13 mouse cellular contexts compared by ENCODE assay signal in the genomic region with DNA sequence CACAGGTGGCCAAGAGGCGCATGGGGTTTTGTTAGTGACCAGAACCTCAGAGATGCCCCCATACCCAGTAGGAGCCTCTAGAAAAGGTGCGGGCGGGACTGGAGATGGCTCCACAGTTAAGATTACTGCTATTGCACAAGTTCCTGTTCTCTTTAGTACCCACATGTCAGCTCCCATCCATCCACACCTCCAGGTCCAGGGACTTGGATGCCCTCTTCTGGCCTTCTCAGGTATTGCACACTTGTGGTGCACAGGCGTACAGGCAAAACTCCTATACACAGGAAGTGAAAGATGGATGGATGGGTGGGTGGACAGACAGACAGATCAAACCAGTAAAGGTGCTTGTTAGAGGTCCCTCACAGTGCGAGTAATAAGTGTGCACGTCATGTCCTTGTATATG. TPM values are rescaled to one million over a fixed set of nuclear protein-coding genes. Genes with fewer than 3 reads are reported as not detected.
DNase-seq lines count a peak whose midpoint lies in the region; ATAC-seq and TF ChIP-seq lines count a peak whose summit lies in the region.
"Had no signal": no experiment of that assay in that cellular context is flagged by ENCODE, and none has a peak within 500 bp of the region (broad histone marks: within the 10 kb centered on the region; RNA-seq: fewer than 3 reads in every experiment).

No protein-coding gene starts in this region.

- H3K36me3 ChIP-seq in kidney, postnatal 0 days (ENCODE audit: insufficient read depth, low read length): peaks cover 83% of the 10 kb centered on the region
- H3K36me3 ChIP-seq in E14TG2a.4 (ENCODE audit: insufficient read depth, low read length): peaks cover 100% of the 10 kb centered on the region
- H3K36me3 ChIP-seq in liver, embryonic 14.5 days (replicated peaks; ENCODE audit: control insufficient read depth, insufficient read depth, low read depth): peaks cover 91% of the 10 kb centered on the region

- TF ChIP-seq CTCF in kidney, postnatal 0 days (IDR thresholded peaks at IDR 0.05; ENCODE audit: low read depth): peak; percentile 47
- TF ChIP-seq CTCF in E14TG2a.4 (conservative IDR thresholded peaks at IDR 0.05; ENCODE audit: low read length): peak; percentile 85
- peak; percentile 78 for TF ChIP-seq CTCF in liver, embryonic 14.5 days (IDR thresholded peaks at IDR 0.05; ENCODE audit: low read depth)
- no peak for TF ChIP-seq CTCF in lung, adult 2 months (IDR thresholded peaks at IDR 0.05; ENCODE audit: insufficient read depth, low read length)

- no peak for ATAC-seq in kidney, postnatal 0 days (replicated peaks; ENCODE audit: low FRiP score, low read depth)
- peak; percentile 17; the same call in 1 of the 2 replicates for ATAC-seq in liver, embryonic 14.5 days (ENCODE audit: insufficient read depth)
- ATAC-seq: forebrain, embryonic 13.5 days had no signal

- TF ChIP-seq EP300 in liver, embryonic 14.5 days (IDR thresholded peaks at IDR 0.05; ENCODE audit: low read depth): no peak

- H3K9ac ChIP-seq in kidney, postnatal 0 days (ENCODE audit: low read depth, low read length): no peak overlapping the region
- H3K9ac ChIP-seq in liver, embryonic 14.5 days (replicated peaks): no peak overlapping the region
- H3K9ac ChIP-seq: forebrain, embryonic 13.5 days had no signal

- WGBS in kidney, postnatal 0 days: 95% methylated on average over 6 of the region's 6 CpGs
- 94% methylated on average over 6 of the region's 6 CpGs for WGBS in liver, embryonic 14.5 days (ENCODE audit: insufficient replicate concordance)
- 96% methylated on average over 6 of the region's 6 CpGs for WGBS in lung, adult 2 months

- no peak overlapping the region for H3K4me2 ChIP-seq in kidney, postnatal 0 days (ENCODE audit: low read length)
- H3K4me2 ChIP-seq in liver, embryonic 14.5 days (ENCODE audit: low read depth): no peak overlapping the region
- H3K4me2 ChIP-seq: forebrain, embryonic 13.5 days had no signal

- TF ChIP-seq POLR2A in lung, adult 2 months (IDR thresholded peaks at IDR 0.05; ENCODE audit: borderline replicate concordance, extremely low read depth, low read depth, low read length): no peak

- no peaks in the 10 kb centered on the region for H3K27me3 ChIP-seq in kidney, postnatal 0 days (ENCODE audit: insufficient read depth, low read length)
- H3K27me3 ChIP-seq in E14TG2a.4 (ENCODE audit: insufficient read depth, low read length): no peaks in the 10 kb centered on the region
- H3K27me3 ChIP-seq in liver, embryonic 14.5 days (ENCODE audit: control insufficient read depth, insufficient read depth, low read length): no peaks in the 10 kb centered on the region
- H3K27me3 ChIP-seq: forebrain, embryonic 13.5 days had no signal

- H3K4me3 ChIP-seq in kidney, postnatal 0 days (replicated peaks; ENCODE audit: low read depth, low read length): no peak overlapping the region
- H3K4me3 ChIP-seq in E14TG2a.4 (replicated peaks; ENCODE audit: low read length): 0 out of 2 replicates have a peak overlapping the region, but pooled peaks have one; percentile 20
- no peak overlapping the region for H3K4me3 ChIP-seq in liver, embryonic 14.5 days (ENCODE audit: insufficient read depth in 1 of 2, low read depth in 2 of 2, low read length in 2 of 2)
- H3K4me3 ChIP-seq in lung, adult 2 months (replicated peaks; ENCODE audit: extremely low read depth, low read depth, low read length): no peak overlapping the region
- H3K4me3 ChIP-seq: forebrain, embryonic 13.5 days; heart, embryonic 10.5 days; myocyte had no signal

- DNase-seq in kidney, postnatal 0 days (ENCODE audit: low spot score): no peak
- no peak for DNase-seq in kidney, adult 11 months
- DNase-seq in 416B (ENCODE audit: low read depth): peak; percentile 66
- no peak for DNase-seq in liver, embryonic 14.5 days (ENCODE audit: low read depth in 3 of 3, low spot score in 3 of 3)
- DNase-seq in right cerebral cortex, postnatal 36 days (ENCODE audit: low spot score in 2 of 2): no peak
- no peak for DNase-seq in ovary, adult 18-20 months (ENCODE audit: low spot score)
- DNase-seq in lung, adult 2 months: no peak

- H3K4me1 ChIP-seq in kidney, postnatal 0 days (replicated peaks; ENCODE audit: insufficient read depth, low read length): no peaks in the 10 kb centered on the region
- peaks cover 63% of the 10 kb centered on the region for H3K4me1 ChIP-seq in E14TG2a.4 (replicated peaks; ENCODE audit: low read depth, low read length)
- no peaks in the 10 kb centered on the region for H3K4me1 ChIP-seq in liver, embryonic 14.5 days (replicated peaks; ENCODE audit: control insufficient read depth in 2 of 2, insufficient read depth in 2 of 2, low read length in 1 of 2)
- no peaks in the 10 kb centered on the region for H3K4me1 ChIP-seq in lung, adult 2 months (ENCODE audit: control insufficient read depth, insufficient read depth, low read length)
- H3K4me1 ChIP-seq: forebrain, embryonic 13.5 days; heart, embryonic 10.5 days had no signal

- H3K27ac ChIP-seq in kidney, postnatal 0 days: no peak overlapping the region
- H3K27ac ChIP-seq in liver, embryonic 14.5 days: no peak overlapping the region
- H3K27ac ChIP-seq: forebrain, embryonic 13.5 days; heart, embryonic 10.5 days had no signal

- H3K9me3 ChIP-seq in kidney, postnatal 0 days (replicated peaks; ENCODE audit: low read length): no peaks in the 10 kb centered on the region
- H3K9me3 ChIP-seq in E14TG2a.4 (ENCODE audit: low read length): no peaks in the 10 kb centered on the region
- H3K9me3 ChIP-seq in liver, embryonic 14.5 days (ENCODE audit: control insufficient read depth, low read length): no peaks in the 10 kb centered on the region
- H3K9me3 ChIP-seq: heart, embryonic 10.5 days had no signal

RNA-seq across cellular contexts. Expression of a gene that starts 23.3 kb away (rescaled TPM):
- polyA plus RNA-seq in kidney, postnatal 0 days (2015; fragmentation: Nextera tagmentation; extraction: Ambion mirVana): 107 and 127 TPM in 2 replicates
- 86.2 and 108 TPM in 2 replicates for polyA plus RNA-seq in liver, embryonic 14.5 days (2012; rRNA removed)
- 90.1 and 107 TPM in 2 replicates for polyA plus RNA-seq in liver, embryonic 14.5 days (2014; fragmentation: Nextera tagmentation; extraction: Ambion mirVana)
- 17.1 and 28.0 TPM in 2 replicates for polyA plus RNA-seq in lung, adult 2 months (2012; rRNA removed)

RNA-seq across cellular contexts. Expression of a gene that starts 34.8 kb away (rescaled TPM):
- 0.08 TPM in 1 of 2 replicates, not detected in the other for polyA plus RNA-seq in kidney, postnatal 0 days (2015; fragmentation: Nextera tagmentation; extraction: Ambion mirVana)
- polyA plus RNA-seq in liver, embryonic 14.5 days (2012; rRNA removed): not detected in 2 replicates
- polyA plus RNA-seq in liver, embryonic 14.5 days (2014; fragmentation: Nextera tagmentation; extraction: Ambion mirVana): not detected in 2 replicates
- 0.49 TPM in 1 of 2 replicates, not detected in the other for polyA plus RNA-seq in lung, adult 2 months (2012; rRNA removed)
- polyA plus RNA-seq: forebrain, embryonic 13.5 days; heart, embryonic 10.5 days; intestine, embryonic 14.5 days; lung, embryonic 16.5 days; myocyte had no signal

RNA-seq across cellular contexts. Expression of a gene that starts 43.0 kb away (rescaled TPM):
- 0.01 TPM in 1 of 2 replicates, not detected in the other for polyA plus RNA-seq in kidney, postnatal 0 days (2015; fragmentation: Nextera tagmentation; extraction: Ambion mirVana)
- 0.01 and 0.02 TPM in 2 replicates for polyA plus RNA-seq in liver, embryonic 14.5 days (2012; rRNA removed)
- polyA plus RNA-seq in liver, embryonic 14.5 days (2014; fragmentation: Nextera tagmentation; extraction: Ambion mirVana): 0.04 TPM in 1 of 2 replicates, not detected in the other
- polyA plus RNA-seq in lung, adult 2 months (2012; rRNA removed): not detected in 2 replicates
- polyA plus RNA-seq: forebrain, embryonic 13.5 days; intestine, embryonic 14.5 days; lung, embryonic 16.5 days had no signal
